Mouse (Mus musculus): ENCODE measurements around the gene Prmt1.
A peak's percentile ranks its signal among the peaks of the same experiment; 100 is the strongest.

The Prmt1 gene

DNA sequence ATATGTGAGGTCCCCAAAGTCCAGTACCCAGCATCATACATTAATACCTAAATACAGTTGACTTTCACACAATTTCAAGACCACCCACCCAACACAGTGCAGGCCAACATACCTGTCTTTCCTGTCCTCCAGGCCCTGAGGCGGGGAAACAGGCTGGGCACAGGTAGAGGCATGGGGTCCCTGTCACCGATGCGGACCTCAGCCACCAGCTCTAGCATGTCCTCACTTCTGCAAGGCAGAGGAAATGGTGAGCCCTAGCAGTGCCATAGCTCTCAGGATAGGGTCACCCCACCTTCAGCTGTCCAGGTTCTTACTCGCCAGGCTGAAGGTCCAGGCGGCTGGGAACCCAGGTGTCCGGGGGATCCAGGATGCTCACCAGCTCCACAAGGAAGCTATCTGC lies 25.6 kb upstream of the Prmt1 start:
- no peak for DNase-seq

DNA sequence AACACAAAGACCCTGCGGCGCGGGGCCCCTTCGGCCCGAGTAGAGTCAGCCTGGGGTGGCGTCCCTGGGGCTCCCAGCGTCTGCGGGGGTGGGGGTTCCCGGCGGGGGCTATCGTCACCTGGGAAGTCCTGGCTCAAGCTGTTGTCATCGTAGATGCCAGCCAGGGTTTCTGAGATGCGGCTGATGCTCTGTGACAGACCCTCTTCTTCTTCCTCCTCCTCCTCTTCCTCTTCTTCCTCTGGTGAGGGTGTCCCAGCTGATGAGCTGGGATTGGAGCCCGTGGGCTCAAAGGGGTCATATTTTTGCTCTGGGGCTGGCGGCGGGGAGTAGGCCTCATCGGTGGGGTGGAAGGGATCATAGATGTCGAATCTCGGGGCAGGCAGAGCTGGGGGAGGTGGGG lies 22.0 kb upstream of the Prmt1 start:
- no peak for DNase-seq

DNA sequence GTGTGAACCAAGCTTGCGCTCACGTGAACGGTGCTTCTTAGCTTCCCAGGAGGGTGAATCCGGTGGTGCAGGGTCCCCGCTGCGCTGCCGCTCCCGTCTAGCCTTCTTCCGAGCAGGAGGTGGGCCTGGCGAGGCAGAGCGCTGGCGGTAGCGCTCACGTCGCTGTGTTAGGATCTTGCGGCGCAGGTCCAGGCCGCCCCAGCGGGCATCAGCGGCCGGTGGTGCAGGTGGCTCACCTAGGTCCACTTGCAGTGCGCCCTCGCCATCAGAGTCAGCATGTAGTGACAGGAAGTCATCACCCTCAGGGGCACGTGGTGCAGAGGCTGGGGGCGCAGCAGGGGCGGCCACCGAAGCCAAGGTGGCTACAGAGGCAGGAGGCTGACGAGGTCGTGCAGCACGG lies 21.5 kb upstream of the Prmt1 start:
- DNase-seq, result no peak

DNA sequence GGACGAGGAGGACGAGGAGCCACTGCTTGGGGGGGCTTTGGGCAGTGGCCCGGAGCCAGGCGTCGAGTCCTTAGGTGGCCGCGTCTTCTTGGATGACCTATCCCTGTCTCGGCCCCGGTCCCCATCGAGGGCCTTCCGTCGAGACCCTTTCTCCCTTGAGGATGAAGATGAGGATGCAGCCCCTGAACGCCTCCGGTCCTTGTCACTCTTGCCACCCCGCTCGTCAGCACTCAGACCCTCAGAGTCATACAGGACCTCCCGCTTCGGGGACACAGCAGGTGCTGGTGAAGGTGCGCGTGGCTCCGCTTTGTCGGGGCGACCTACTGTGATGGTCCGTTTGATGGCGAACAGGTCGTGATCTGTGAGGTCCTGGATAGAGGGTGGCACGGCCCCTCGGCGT lies 20.8 kb upstream of the Prmt1 start:
- DNase-seq, result no peak

DNA sequence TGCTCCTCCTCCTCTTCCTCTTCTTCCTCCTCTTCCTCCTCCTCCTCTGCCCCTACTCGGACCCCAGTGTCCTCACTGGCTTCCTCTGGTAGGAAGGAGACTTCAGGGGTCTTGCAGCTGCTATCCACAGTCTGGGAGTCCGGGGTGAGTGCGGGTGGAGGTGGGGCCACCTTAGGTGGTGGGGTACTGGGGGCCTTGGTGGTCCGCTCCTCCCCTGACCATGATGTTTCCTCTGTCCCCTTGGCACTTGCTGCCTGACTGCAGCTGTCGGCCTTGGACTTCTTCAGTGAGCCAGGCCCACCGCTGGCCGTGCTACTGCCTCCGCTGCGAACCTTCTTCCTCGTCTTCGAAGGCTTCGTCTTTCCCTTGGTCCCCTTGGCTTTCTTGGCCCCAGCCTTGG lies 20.1 kb upstream of the Prmt1 start:
- no peak for DNase-seq

DNA sequence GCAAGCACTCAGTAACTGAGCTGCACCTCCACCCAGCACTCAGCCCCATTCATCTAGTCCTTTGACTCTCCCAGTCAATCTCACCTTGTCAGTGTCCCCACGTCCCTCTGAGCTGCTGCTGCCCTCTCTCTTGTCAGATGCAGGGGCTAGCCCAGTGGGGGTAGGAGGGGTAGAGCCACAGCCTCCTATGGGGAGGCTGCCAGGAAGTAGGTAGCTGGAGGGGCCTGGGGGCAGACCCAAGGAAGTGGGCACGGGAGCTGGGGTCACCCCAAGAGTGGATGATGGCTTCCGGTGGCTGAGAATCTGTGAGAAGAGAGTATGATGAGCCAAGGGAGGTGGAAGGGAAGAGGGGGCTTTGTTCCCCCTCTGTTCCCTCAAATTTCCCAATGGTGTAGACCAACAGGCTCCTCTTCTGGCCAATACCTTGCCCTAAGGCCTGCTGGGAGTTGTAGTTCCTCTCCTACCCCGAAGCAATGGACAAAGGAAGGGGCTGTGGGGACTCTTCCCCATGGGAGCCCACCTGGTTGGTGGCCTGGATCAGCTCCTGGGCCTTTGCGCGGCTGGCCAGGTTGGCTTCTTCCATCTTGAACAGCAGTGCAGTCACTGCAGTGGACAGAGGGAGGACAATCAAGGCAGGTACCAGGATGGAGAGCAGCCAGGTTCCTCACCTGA lies 19.1 kb upstream of the Prmt1 start:
- DNase-seq, result no peak

DNA sequence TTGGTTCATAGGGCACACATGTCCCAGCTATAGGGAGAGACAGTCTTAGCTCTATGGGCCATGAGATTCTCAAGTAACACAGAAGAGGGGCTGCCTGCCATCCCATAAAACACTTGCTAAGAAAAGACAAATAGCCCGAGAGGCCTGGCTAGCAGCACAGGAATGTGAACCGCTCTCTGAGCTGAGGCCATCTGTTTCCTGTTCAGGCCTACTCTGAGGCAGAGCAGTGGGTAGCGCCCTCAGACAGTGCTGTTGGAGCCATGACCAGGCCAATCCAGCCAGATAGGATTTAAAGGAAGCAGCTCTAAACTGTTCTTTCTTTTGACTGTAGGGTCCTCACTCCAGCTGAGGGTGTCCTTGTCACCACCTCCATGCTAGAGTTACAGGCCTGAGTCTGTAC lies 18.2 kb upstream of the Prmt1 start:
- no peak for DNase-seq

DNA sequence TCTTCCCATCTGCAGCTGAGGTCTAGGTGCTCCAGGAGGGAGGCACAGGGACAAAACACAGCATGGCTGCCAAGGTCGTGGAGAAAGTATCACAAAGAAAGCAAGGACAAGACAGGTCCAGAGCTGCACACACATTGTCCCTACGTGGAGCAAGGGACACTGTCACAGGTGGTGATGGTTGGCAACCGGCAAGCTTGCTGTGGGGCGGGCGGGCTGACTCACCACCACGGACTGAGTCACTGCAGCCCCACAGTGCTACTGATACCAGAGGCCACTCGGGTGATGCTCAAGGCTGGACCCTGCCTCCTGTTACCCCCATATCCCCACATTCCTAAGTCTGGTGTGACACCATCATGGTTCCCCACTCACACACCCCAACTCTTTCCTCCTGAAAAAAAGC lies 16.1 kb upstream of the Prmt1 start:
- no peak for DNase-seq

DNA sequence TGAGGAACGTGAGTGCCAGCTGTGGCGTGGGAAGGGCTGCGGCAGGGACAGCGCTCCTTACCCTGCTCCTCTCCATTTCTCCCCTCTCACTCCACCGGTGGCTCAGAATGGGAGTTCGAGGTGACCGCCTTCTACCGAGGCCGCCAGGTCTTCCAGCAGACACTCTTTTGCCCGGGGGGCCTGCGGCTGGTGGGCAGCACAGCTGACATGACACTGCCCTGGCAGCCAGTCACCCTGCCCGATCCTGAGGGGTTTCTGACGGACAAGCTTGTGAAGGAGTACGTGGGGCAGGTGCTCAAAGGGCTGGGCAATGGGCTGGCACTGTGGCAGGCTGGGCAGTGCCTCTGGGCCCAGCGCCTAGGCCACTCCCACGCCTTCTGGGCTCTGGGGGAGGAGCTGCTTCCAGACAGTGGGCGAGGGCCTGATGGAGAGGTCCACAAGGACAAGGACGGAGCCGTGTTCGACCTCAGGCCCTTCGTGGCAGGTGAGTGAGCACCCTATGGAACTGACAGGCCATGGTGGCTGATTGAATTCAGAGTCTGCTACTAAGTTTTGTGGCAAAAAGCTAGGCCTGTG lies 14.3 kb upstream of the Prmt1 start:
- peak in 1 of 2 experiments; percentile 64 for DNase-seq

DNA sequence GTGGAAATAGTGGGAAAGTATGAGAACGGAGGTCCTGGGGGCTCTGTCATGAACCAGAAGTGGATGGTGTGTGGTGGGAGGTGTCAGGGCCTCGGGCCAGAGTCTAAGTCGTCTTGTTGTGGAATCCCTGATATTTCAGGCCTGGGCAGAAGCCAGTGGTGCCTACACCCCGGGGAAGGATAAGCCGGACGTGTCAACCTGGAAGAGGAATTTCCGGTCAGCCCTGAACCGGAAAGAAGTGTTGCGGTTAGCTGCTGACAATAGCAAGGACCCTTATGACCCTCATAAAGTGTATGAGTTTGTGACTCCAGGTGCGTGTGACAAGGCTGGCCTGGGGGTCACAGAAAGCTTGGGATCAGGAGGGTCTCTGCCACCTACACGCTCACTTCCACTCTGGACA lies 13.4 kb upstream of the Prmt1 start:
- DNase-seq, result peak; percentile 44 to 67

DNA sequence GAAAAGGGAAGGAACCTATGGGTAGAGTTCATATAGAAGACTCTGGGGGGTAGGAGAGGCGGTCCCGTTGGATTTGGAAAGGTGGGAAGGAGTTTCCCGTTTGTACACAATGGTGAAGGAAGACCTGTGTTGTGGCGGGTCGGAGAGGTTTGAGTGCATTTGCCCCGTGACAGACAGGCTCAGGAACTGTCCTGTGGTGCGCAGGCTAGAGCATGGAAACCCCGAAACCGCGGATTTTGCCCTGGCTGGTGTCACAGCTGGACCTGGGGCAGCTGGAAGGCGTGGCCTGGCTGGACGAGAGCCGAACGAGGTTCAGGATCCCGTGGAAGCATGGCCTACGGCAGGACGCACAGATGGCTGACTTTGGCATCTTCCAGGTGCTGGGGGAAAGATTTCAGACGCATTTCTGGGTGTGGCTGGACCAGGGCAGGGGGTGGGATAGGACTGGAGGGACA lies 12.2 kb upstream of the Prmt1 start, which contains the start of gene Bcl2l12:
TSS of gene Bcl2l12 (minus strand) at position 212 of the 455 bp plus-strand sequence.
- DNase-seq, result peak; percentile 82 to 91

DNA sequence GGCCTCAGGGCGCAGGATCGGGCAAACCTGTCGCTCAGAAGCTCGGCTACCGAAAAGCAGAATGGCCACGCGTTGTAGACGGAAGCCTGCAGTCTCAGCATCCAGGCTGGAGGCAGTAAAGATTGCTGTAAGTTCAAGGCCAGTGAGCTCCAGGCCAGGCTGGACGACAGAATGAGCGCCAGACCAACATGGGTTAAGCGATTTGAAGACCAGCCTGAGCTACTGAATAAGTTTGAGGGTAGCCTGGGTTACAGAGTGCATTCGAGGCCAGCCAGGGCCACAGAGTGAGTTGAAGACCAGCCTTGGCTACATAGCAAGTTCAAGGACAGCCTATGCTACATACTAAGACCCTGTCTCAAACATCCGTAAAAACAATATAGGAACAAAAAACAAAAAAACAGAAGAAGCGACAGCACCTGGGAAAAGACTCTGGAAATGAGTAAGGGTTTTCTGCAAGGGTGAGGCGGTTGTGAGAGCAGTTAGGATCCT lies 11.6 kb upstream of the Prmt1 start:
- DNase-seq, result no peak

DNA sequence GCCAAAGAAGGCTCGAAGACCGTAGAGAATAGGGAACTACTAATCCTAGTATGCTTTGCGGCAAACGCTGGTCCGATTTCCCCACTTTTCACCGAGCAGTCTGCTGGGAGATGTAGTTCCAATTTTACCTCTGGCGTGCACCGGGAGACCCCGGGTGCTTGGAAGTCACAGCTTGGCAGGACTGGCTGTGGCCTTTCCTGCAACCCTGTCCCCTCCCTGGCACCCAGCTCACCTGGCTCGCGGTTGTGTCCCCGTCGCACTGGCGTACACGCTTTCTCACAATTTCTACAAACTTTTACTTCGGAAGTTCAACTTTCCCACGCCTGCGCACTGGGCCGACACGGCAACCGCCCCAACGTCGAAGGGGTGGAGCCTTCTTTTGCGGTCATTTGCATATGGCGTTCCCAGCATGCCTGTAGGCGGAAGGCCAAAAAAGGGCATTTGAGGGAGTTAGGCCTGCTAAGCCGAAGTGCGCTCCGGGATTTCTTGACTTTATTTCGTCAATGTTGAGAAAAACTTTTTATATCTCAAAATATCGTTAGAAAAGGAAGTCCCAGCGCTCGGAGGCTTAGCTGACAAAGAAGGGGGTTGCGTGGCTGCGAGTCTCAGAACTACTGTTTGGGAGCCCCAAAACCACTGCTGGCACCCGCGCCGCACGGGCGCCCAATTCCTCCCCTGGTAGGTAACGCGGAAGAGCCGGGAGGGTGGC lies 11.0 kb upstream of the Prmt1 start, which contains the start of gene Irf3:
TSS of gene Irf3 (plus strand) at position 418 of the 709 bp plus-strand sequence.
- DNase-seq, result peak; percentile 98 to 99

DNA sequence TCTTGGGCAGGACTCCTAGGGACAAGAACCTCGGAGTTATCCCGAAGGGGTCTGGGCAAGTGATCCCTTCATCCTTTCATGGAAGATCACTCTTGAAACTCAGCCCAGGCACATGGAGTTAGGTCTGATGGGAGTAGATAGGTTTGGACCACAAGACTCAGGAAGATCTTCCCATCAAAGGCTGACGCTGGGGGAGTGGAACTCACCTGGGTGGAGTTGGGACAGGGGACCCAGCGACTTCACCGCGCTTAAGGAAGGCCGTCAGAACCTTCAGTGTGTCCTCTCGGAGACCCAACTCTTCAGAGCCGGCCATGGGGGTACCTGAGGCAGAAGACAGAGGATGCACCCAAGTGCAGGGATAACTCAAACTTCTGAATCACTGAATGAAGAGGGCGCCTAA lies 10.3 kb upstream of the Prmt1 start:
- DNase-seq, result no peak

DNA sequence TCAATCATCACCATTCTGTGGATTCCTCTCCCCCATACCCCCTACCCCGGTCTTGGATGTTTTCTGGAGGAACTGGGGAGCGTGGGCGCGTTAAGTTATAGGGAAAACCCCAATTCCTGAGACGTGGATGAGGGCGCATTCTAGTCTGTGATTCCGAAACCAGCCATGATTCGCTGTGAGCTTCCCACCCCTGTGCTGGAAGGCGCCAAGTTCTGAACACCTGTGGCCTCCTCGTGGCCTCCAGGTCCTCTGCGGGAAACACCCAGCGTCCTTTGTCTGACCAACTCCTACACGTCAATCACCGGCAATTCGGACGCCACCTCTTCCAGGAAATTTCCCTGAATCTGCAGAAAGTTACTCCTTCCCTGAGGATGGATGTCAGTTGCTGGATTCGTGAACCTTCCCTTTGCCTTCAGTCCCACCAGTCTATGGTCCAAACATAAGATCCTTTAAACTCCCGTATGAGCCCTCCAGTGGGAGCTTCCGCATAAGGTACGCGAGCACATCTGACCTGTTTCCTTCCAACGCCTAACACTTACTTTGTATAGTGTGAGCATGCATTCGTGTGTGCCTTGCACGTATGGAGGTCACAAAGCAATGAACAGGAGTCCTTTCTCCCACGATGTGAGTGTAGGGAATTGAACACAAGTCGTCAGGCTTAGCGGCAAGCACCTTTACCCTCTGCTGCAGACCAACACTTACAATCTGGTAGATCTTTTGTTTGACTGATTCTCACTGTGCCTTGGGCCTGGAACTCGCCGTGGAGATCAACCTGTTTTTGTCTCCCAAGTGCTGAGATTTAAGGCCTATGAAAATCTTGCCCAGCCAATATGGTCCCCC lies 731 bp upstream of the Prmt1 start:
- no peak for DNase-seq

DNA sequence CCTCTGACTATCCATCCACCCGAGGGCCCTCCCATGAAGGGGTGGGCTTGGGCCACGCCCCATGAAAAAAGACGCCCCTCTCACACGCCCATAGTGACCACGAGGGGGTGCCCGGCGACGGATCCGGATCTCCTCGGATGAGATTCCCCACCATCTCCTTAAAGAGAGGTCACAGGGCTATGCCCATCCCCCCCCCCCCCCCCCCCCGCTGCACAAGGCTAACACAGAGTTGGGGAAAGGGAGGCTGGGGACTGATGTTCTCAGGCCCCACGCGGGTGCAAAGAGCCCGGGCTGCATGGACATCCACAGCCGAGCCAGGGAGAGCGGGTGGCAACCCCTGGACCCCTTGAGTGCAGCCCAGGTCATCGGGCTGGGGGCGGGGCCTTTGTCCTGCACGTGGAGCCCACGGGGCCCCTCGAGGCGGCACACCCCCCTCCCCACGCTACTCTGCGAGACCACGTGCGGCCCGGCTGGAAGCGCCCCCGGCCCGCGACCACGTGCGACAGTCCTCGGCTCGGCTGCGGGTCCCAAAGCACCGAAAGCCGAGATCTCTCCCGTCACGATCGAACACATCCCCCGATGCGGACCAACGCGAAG lies 675 bp downstream of the Prmt1 start:
- peak; percentile 64 to 84 for DNase-seq

DNA sequence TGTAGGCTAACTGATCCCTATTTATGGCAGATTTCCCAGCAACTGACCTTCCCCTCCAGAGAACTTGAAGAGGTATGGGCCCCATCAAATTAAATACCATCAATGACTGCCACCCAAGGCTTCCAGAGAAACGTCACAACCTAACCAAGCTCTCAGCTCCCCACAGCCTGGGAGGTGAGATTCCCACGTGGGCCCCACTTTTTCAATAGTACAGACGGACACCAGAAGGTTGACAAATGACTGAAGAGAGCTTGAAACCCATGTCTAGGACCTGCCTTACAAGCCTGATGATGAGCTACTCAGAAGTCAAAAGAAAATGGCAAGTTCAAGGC lies 1.6 kb downstream of the Prmt1 start:
- no peak for DNase-seq

DNA sequence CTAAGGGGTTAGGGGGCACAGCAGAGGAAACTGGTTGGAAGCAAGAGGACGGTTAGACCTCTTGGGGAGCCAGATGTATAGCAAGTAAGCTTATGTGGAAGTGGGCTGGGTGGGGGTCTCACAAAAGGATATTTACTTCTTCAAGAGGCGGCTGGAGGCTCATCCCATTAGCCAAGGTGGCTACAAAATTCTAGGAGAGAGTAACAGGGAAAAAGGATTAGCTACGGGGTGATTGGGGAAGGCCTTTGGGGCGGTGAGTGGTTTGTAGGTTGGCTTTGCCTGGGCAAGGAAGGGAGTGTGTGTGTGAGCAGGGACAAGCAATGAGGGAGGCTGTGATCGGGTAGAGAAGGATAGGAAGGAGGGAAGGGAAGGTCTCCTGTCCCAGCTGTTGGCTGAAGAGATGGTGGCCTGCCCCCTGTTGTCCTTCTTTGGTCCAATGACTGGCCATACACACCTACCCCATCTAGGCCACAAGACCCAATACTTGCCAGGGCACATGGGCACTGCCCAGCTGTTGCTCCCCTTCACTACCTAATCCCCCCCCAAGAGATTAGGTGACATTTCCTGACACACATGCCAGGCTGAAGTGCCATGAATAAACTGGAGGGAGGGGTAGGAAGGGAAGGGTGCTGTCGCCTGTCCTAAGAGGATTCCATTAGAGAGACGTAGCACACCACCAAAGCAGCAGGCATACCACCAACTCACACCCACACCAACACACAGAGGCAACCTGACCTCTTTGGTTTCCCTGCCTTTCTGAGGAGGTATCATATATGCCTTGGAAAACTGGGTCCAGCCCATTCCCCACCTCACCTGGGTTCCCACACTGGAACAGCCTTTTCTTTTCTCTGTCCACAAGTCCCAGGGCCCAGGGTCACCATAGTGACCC lies 2.2 kb downstream of the Prmt1 start:
- no peak for DNase-seq

DNA sequence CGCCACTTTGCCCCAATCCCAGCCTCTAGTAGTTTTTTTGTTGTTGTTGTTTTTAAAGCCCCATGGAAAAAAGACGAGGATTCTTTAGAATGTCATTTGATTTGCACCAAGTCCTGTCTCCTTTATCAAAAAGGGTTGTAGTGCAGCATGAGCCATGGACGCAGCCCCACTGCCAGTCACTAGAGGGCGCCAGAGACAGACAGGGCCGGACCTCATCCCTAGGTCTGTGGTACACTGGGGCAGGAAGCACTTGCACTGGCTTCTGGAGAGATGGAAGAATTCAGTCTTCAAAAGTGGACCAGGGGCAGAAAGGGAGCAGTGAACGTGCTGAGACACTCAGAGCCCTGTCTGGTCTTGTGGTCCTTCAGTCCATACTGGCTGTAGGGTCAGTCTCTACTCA lies 3.3 kb downstream of the Prmt1 start:
- peak; percentile 87 to 94 for DNase-seq

DNA sequence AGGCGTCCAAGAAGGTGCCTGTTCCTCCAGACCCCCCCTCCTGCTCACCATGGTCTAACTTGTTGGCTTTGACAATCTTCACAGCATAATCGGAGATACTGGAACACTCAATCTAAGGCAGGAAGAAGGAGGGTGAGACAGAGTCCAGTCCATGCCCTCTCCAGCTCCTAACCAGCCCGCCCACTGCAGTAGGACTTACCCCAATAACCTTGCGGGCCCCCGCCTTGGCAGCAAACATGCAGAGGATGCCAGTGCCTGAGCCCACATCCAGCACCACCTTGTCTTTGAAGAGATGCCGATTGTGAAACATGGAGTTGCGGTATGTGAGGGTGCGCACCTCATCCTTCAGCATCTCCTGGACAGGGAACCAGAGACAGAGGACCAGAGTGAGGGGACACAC lies 4.8 kb downstream of the Prmt1 start:
- no peak for DNase-seq

DNA sequence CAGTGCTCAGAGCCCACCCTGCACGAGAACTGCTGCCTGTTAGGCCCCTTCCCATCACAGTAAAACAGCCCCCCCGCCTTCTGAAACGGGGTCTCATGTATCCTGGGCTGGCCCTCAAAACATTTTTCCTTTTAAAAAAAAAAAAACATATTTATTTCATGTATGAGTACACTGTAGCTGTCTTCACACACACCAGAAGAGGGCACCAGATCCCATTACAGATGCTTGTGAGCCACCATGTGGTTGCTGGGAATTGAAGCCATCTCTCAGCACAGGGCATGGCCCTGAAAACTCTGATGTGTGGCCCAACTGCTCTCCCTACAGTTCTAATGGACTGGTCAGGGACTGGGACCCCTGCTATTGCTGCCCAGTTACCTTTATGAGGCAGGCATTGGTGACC lies 8.1 kb downstream of the Prmt1 start:
- no peak for DNase-seq

DNA sequence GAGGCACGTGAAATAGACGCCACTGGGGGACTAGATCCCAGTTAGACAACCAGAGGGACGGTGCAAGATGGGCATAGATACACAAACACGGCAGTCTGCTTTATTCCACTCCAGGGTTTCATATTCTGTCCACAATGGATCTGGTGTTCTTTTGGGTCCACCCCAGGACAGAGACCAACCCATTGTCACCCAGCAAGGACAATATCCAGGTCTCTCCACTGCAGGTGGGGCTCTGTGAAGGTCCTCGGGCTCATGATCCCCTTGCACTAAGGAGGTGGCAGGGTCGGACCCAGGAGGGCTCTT lies 11.3 kb downstream of the Prmt1 start:
- DNase-seq, result no peak

Measured in kidney, postnatal 25 days (tissue).